Mouse (Mus musculus) ovary, postnatal 36 days (tissue): ENCODE data around the gene Zfp64.
"Not testable (repeated sequence)": the region's sequence is repeated elsewhere in the genome, so short reads cannot be mapped to it uniquely, and the experiment has no call there.

Source experiments
- DNase-seq: peaks from one replicate; pipeline ENCODE4 v3.0.0; 2022; ENCODE audit warnings: low spot score, mixed read lengths

Gene Zfp64

DNA sequence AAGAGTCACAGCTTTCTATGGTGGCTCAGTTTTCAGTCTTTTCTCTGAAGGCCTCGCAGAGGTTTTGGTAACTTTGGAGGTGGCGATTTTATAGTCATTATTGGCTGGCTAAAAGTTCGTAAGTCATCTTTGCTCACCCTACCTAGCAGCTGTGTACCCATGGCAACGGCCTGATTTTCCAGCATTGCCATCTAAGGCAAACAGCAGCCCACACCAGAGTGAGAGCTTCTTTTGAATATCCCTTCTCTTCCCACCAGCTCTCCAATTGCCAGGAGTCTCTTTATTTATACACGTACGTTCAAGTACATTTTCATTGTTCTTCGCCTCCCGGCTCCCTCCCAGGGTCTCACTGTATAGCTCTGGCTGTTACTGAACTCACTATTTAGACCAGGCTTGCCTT is 59.9 kb downstream of the Zfp64 start:
- DNase-seq: no peak

DNA sequence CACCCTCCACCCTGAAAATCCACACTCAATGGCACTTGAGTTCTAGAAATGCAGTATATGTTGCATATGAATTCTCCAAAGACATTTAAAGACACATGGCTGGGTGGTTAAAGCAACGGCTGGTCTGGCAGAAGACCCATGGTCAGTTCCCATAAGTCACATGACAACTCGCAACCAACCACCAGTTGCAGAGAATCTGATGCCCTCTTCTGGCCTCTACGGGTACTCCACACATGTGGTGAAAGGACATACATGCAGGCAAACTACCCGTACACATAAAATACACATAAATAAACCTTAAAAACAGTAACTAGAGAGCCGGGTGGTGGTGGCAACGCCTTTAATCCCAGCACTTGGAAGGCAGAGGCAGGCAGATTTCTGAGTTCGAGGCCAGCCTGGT is 60.6 kb downstream of the Zfp64 start:
- no peak for DNase-seq

DNA sequence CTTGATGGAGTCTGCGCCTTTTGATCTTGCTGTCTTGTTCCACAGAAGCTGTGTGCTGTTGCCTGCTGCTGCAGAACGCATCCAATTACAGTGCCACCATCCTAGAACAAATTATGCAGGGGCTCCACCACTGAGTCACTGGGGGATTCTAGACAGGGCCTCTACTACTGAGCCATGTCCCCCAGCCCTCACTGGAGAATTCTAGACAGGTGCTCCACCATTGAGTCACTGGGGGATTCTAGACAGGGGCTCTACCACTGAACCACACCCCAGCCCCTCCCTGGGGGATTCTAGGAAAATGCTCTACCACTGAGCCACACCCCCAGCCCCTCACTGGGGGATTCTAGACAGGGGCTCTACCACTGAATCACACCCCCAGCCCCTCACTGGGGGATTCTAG is 63.3 kb downstream of the Zfp64 start:
- DNase-seq: no peak

DNA sequence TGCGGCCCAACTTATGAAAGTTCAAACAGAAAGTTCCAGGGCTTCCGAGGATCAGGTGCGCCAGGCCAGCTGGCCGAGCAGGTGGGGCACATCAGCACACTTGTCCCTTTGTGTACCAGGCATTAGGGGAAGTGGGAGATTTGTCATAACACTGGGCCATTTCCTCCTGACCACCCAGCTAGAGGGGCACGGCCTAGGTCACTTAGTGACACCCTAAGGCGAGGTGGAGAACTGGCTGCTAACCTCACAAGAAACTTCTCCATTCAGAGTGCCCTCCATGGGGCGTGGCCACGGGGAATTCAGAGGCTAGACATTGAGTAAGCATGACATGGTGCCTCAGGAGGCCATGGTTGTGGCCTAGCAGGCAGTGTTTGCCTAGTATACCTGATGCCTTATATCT is 70.7 kb downstream of the Zfp64 start:
- no peak for DNase-seq

DNA sequence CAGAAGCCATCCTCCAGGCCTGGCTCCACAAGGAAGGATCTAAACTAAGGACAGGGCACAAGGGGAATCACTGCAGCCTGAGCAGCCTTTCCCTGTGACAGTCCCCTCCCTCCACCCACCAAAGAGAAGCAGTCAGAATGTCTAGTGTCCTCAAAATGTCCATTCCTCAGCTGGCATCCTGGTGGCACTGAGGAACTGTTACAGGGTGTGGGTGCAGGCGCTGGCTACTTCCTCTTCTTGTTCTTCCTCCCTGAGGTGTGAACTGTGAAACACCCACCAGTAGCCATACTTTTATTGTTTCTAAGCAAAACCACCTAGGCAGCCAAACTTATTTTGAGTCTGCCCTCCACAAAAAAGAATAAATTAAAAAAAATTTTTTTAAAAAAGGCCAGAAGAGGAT is 72.4 kb downstream of the Zfp64 start:
- no peak for DNase-seq

DNA sequence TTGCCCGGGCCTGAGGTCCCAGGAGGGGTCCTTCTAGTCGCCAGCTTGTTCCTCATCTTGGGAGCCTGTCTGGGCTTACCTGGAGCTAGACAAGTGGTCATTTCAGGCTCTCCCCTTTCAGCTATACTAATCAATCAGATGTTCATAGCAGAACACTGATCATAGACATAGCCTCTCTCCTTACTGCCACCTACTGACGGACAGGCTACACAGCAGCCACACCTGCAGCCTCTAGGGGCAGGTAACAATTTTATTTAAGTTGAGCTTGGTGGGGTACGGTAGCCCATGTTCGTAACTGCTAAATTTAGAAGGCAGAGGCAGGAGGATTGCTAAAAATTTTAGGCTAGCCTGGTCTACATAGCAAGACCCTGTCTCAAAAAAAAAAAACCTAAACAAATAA is 73.5 kb downstream of the Zfp64 start:
- no peak for DNase-seq

DNA sequence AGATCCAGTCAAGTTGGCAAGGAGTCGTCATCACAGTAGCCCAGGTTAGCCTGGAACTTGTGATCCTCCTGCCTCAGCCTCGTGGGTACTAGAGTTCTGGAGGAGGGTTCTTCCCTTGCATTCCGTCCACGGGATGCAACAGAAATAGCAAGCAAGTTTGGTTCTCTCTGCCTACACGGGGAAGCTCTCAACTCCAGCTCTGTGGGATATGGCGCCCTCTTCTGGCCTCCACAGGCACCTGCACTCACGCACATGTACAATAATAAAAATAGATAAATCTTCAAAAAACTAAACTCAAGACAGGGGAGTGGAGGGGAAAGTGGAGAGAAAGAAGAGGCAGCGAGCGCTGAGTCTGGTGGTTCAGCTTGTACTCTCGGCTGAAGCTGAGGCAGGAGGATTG is 75.8 kb downstream of the Zfp64 start:
- DNase-seq: no peak

DNA sequence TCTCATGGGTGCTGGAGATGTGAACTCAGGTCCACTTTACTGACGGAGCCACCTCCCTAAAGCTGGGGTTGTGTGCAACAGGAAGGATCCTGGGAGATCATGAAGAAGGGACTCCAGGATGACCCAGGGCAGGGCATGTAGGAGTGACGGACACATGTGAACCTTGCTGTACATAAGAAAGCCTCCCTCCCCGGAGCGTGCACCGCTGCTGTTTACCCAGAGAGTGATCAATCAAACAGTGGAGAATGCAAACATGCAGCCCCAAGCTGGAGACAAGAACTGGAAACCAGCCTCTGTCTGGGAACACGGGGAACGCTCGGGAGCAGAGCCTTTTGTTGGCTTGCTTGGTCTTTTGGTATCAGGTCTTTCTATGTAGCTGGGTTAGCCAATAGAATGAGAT is 76.7 kb downstream of the Zfp64 start:
- DNase-seq: no peak

DNA sequence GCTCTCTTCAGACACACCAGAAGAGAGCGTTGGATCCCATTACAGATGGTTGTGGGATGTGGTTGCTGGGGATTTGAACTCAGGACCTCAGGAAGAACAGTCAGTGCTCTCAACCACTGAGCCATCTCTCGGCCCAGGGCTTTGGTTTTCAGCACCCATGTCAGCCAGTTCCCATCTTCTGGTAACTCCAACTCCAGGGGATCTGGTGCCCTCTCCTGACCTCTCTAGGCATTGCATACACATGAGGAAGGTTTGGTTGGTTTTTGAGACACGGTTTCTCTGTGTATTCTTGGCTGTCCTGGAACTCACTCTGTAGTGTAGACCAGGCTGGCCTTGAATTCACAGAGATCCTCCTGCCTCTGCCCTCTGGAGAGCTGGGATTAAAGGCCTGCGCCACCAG is 77.2 kb downstream of the Zfp64 start:
- DNase-seq: no peak

DNA sequence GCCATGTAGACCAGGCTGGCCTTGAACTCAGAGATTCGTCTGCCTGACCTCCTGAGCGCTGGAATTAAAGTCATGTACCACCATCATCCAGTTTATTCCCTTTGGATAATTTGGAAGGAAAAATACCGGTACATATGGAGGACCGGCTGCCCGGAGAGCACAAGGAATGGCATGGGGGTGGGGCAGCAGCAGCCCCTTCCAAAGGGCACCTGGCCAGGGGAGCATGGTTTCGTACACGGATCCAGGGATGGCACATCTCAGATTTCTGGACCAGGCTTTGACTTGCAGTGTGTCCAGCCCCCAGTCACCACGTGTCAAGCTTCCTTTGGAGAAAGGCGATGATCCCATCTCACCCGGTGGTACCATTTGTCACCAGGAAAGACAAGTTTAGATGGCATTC is 78.8 kb downstream of the Zfp64 start:
- no peak for DNase-seq

DNA sequence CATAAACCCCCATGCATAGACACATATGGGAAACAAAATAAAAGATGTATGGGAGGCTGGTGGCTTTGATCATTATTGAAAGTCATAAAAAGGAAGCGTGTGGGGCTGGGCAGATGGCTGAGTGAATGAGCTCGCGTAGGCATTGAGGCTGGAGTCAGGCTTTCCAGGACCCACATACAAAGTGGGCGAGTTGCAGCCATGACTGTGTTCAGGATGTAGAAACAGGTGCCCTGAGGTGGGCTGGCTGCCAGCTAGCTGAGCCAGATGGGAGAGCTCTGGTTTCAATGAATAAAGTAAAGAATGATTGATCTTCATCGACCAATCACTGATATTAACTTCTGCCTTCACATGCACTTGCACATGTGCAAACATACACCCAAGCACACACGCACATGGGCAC is 80.9 kb downstream of the Zfp64 start:
- DNase-seq: no peak

DNA sequence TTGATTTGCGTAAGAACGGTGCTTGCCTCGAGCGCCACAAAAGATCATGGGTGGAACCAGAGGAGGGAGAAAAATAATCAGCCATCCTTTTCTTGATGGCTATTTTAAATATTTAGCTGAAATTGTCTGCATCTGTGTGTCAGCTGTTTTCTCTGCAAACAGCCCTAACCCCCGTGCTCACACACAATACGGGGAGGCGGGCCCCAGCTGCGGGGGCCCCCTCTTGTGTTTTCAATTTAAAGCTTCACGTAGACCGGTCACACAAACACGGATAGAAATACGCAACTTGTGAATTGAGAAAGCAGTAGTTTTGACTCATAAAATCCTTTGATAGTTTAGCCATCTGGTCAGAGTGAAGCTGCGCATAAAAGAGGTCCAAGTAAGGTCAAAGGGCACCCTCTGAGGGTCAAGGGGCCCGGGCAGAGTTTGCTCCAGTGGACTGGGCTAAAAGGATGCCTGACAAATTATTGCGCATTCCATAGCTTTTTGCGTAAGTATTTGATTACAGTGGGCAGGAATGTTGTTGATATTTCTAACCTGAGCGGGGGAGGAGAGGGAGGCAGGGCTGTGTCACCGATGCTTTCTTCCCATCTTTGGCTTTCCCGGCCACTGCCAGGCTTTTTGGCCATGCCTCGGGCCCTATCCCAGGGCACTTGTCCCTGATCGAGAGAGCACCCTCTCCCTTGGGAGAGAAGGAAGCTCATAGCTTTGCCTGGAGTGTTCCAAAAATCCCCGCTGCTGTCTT is 83.4 kb downstream of the Zfp64 start:
- no peak for DNase-seq

DNA sequence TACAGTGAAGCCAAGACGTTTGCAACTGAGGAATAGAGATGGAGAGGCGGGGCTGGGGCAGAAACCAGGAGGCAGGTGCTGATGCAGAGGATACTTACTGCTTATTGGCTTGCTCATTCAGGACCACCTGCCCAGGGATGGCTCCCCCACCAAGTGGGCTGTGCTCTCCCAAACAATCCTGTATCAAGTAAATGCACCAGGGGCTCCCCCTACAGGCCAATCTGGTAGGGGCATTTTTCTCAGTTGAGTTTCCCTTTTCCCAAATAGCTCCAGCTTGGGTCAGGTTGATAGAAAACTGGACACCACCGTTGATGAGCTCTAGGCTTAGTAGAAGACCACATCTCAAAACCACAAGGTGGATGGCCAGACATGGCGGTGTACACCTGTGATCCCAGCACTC is 84.9 kb downstream of the Zfp64 start:
- DNase-seq: no peak

DNA sequence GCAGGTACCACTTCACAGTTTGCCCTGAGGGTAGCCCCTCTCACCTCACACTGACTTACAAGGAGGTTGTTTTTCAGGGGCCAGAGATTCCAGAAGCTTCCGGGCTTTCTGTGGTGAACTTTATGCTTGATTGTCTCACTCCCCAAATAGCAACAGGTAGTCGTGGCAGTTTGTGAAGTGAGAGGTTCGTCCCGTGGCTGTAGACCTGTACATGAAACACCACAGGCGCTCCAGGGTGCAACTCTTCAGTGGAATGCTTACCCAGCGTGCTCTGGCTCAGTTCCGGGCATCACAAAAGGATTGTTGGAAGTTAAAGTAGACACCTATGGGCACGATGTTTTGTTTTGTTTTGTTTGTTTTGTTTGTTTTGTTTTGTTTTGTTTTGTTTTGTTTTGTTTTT is 88.4 kb downstream of the Zfp64 start:
- no peak for DNase-seq

DNA sequence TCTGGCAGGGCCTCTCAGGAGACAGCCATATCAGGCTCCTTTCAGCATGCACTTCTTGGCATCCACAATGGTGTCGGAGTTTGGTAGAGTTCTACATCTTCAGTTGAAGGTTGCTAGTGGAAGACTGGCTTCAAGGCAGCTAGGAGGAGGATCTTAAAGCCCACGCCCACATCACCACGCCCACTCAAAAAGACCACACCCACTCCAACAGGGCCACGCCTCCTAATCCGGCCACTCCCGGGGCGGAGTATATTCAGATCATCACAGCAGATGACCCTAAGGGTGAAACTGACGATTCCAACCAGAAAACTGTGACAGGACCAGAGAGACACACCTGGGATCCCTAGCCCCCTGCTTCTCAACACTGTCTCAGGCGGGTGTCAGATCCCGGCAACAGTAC is 89.0 kb downstream of the Zfp64 start:
- no peak for DNase-seq

DNA sequence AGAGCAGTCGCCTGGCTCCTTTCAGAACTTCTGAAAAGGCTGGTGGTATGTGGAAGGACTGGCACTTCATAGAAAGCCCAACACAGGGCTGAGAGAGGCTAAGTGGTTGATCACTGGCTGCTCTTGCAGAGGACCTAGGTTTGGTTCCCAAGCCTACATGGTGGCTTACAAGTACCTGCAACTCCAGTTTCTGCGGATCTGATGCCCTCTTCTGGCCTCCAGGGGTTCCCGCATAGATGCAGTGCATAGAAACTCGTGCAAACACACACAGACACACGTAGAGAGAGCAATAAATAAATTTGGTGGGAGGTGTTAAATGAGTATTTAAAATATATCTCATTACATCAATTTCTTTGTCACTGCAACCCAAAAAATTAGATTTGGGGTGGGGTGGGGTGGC is 90.5 kb downstream of the Zfp64 start:
- DNase-seq: no peak

DNA sequence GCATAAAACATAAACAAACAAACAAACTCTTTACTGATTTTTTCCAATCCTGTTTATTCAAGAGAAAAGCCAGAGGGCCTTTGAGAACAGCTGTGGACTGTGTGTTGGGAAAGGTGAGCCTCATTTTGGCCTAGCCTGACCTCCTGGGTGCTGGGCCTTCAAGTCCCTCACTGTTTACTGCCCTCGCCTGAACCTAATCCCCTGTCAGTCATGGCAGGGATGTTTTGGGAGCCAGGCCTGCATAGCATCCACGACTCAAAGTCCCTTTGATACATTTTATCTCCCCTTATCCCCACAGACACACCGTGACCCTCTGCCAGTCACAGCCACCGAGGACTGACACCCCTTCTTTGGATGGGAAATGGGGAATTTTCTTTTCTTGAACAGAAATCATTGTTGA is 92.7 kb downstream of the Zfp64 start:
- no peak for DNase-seq

DNA sequence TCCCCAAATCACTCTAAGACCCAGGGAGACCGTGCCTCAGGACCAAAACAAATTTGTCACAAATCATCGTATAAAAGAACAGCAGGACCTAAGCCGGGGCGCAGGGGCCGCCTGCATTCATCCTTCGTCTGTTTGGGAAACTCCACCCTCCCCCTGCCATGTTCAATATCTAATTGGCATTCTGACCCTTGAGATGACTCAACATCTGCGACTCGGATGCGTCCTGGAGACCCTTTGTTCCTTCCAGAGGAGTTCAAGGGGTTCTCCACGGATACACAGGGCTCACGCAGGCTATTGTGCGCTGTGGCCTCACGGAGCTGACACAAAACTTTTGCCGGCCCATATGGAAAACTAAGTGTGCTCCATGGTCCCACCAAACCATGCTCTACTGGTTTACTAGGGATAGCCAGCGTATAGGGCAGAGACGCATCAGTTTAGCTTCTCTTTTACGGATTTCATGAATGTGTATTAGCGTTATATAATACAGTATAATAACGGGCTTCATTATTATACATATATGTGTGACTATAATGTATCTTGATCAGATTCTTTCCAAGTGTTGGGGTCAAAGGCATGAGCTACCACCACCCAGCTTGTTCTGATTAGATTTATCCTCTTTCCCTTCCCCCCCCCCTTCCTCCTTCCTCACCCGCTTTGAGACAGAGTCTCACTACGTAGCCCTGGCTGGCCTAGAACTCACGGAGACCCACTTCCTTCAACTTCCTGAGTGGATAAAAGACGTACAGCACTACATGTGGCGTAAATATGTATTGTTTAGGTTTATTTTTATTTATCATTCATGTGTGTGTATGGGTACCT is 94.3 kb downstream of the Zfp64 start:
- no peak for DNase-seq

DNA sequence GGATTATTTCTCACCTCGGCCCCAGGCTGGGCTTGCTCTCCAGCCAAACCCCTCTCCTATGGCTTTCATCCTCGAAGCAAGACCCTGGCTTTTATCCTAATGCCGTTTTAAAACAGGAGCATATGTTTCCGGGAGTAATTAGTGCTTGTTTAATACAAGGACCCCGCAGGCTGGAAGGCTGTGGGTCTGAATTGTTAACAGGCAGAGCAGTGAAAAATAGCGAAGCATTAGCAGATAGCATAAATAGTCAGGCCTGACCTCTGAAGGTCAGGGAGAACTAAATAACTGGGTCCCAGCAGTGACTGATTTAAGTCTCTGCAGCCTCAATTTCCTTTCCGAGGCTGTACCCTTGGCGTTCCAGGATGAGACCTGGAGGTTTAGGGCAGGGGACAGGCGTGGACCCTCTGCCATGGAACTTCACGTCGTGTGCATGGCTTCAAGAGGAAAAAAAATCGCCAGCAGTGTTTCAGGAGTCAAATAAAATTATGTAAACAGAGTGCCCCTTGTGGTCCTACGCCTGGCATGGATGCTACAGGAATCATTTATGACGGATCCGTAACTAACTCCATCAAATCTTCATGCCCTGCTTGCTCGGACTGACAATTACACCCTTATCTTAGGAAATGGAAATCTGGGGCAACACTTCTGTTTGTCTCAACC is 95.2 kb downstream of the Zfp64 start:
- DNase-seq: no peak

DNA sequence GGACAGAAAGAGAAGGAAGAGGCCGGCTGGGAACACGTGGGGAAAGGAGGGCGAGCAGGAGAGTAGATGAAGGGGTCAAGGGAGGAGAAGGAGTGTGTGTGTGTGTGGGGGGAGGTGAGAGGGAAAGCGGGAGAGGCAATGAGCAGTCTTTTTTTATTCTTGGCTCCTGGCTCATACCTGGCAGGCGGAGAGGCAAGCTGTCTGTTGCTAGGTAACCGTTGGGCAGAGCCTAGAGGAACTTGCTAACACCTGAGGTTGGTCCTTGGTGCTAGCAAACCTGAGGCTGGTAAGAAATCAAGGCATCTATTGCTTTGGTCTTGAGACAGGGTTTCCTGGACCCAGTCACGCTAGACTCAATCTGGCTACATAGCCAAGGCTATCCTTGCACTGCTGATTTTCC is 98.7 kb downstream of the Zfp64 start:
- no peak for DNase-seq

DNA sequence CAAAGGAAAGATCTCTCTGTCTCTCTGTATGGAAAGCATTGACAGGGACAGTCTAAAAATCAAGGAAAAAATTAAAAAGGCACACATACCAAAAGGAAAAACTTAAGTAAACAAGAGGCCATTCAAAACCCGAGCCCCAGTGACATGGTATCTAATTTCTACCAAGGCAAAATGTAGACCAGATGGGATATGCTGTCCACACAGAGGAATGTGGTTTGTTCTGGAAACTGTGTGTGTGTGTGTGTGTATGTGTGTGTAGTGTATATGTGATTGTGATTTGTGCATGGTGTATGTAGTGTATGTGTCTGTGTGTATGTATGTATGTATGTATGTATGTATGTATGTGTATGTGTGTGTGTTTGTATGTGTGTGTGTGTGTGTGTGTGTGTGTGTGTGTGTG is 100.6 kb downstream of the Zfp64 start:
- no peak for DNase-seq

DNA sequence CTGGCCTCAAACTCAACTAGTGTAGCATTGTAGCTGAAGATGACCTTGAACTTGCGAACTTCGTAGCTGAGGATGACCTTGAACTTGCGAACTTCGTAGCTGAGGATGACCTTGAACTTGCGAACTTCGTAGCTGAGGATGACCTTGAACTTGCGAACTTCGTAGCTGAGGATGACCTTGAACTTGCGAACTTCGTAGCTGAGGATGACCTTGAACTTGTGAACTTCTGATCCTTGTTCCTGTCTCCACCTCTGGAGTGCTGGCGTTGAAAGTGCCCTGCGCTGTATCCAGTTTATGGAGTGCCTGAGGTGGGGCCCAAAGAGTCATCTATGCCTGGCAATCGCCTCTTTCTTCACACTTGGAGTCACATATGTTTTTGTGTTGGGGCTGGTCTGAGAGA is 101.5 kb downstream of the Zfp64 start:
- not testable (repeated sequence) for DNase-seq

DNA sequence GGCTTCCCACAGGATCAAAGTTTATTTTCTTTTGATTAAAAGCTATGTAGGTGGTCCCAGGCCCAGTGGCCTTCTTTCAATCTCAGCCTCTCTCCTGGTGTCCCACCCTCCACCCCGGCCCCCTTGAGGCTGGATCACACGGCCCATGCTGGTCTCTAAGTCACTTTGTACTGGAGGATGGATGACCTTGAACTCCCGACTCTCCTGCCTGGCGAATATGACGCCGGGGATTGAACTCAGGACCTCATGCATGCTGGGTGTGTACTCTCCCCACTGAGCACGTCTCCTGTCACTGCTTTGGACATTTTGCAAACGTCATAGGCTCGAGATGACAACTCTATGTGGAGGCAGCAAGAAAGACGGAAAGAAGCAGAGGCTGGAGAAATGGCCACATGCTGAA is 103.8 kb downstream of the Zfp64 start:
- DNase-seq: no peak
